Mouse (Mus musculus): Measurements from ENCODE around the gene Herc4. TPM values are rescaled to one million over a fixed set of nuclear protein-coding genes. Genes with fewer than 3 reads are reported as not detected.

Herc4 gene
- total RNA-seq (2021) = 10 to 100 TPM; 43.1 to 49.0 TPM

DNA sequence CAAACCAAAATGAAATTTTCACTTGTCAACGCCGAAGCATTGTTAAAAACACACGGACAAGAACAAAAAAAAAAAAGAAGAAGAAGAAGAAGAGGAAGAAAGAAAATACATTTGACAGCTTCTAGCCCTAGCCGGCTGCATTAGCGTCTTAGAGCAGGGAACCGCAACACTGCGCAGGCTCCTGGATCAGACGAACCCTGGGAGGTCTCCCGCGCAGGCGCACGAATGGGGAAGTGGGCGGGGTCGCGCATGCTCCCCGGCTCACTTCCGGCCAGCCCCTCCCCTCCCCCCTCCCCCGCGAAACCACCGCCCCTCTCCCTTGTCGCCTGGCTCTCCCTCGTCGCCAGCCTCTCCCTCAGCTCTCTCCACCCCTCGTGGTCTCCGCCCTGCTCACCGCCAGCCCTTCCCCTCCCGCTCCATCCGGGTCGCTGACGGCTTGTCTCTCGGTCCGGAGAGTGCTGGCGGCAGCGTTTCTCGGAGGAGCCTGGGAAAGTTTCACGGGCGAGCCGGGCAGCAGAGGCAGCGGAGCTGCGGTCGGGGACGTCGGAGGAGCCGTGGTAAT lies at the start of gene Herc4:
Herc4 (plus strand) TSS at position 318 of the 562 bp plus-strand sequence.
- intact Hi-C loops (cut with DNase I) = loop anchor here (10.0 kb wide), 1 partner anchor 141 kb away; the partner anchor contains the start of genes Dnajc12 and Sirt1

DNA sequence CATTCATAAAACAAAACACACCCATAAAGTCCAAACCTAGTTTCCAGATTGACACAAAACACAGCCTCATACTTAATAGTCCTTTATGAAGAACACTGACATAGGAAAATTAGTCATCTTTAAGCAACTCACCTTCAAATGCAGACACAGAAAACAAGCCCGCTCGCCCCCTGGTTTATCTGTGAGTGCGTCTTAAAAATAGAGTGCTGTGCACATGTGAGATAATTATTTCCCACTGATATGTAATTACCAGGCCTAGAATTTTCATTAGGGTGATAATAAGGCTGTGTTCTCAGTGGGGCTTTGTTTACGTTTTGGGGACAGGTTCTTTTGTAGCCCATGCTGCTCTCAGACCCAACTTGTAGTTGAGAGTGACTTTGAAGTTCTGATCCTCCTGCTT lies 44.6 kb upstream of the Herc4 start:
- DNase-seq (ENCODE audit: low spot score in 2 of 2) = no peak
- intact Hi-C loops (cut with DNase I) = no loop called here

More for the DNA sequence above, at the start of gene Herc4:
- DNase-seq (ENCODE audit: low spot score in 2 of 2) = peak; percentile 92 to 95

DNA sequence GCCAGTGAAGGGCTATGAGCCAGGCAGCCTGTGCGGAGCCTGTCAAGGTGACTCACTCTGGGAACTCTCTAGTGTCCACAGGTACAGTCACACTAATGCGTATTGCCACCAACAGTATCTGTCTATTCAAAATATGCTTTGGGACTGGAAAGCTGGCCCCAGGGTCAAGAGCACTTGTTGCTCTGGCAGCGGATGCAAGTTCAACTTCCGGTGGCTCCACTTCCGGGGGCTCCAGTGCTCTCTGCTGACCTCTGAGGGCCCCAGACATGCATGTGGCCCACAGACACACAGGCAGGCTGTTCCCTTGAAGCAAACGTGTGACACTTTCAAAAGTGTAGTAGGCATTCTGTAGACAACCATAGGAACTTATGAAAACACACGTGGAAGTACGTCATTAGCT lies 42.1 kb upstream of the Herc4 start:
- intact Hi-C loops (cut with DNase I) = no loop called here
- no peak for DNase-seq (ENCODE audit: low spot score in 2 of 2)

DNA sequence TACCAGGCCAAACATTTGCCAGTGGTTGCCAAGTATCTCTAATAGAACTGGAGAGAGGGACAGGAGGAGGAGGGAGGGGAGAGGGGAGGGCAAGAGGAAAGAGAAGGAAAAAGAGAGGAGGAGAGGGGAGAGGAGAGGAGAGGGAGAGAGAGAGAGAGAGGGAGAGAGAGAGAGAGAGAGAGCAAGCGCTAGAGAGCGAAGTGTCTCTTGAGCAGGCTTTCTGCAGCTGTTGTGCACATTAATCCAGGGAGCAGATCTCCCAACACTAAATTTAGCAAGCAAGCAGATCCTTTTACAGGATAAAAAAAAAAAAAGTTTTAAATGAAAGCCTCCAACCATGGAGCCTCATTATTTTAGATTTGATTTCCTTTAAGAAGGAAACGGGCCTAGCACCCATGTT lies 40.6 kb upstream of the Herc4 start:
- intact Hi-C loops (cut with DNase I) = no loop called here
- no peak for DNase-seq (ENCODE audit: low spot score in 2 of 2)

DNA sequence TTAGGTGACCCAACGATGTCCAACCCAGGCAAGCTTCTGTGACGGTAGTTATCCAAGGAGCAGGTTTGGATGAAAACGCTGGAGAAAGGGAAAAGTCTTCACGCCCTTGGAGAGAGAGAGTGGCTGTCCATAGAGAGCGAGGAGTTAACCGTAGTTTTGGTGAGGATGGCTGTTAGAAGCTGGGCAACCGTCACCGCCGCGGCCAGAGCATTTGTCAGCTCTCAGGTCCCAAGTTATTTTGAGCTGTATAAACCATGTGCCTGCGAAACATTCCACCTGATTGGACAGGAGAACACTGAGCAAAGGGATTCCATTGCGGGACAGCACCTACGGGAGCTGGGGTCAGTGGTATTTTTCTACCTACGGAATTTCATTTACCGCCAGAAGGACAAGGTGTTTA lies 39.9 kb upstream of the Herc4 start, which contains the start of gene Mypn:
Mypn (minus strand) TSS at position 225 of the 400 bp plus-strand sequence.
- no peak for DNase-seq (ENCODE audit: low spot score in 2 of 2)
- intact Hi-C loops (cut with DNase I) = no loop called here

DNA sequence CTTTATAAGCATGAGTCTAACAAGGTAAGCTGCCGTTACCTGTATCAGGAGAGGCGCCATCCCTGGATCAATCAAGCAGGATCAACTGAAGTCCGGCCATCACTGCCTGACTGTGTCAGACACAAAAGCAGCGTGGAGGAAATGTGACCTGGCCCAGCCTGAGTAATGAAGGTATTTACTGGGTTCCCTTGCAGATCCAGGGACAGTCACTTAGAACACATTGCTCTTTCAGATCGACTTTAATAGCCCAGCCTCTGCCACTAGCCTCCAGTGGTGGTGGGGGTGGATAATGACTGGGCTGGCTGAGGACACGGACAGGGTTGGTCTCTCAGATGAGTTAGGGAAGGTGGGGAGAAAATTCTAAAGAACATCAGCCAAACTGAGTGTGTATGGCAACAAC lies 34.7 kb upstream of the Herc4 start:
- DNase-seq (ENCODE audit: low spot score in 2 of 2) = no peak
- intact Hi-C loops (cut with DNase I) = no loop called here

DNA sequence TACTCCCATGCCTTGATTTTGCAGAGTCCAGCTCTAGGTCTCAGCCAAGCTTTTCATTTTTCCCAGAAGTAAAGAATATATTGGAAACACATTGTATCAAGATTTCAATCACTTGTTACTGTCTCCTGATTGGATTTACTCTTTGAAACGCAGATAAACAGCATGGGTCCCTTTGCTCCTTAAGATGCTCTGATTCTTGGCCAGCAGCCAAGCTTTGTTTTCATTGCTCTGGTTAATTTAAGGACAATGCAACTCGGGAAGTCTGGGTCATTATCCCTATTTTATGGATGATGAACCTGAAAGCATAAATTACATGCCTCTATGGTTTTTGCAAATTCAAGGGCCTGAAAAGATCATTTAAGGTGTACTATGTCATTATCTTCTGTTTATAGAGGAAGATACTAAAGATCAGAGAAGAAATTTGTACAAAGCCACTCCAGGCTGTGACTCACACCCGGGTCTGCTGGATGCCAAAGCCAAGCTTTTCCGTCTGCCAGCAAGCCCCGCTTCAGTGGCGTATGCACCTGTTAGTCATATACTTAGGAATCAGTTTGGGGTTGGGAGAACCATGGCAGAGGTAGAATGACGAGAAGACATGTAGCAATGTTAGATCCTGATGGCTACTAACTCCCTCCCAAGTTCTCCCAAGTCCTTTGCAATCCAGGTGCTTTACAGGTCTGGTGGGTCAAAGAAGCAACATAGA lies 22.4 kb upstream of the Herc4 start:
- peak in 1 of 2 experiments; percentile 11 for DNase-seq (ENCODE audit: low spot score in 2 of 2)
- intact Hi-C loops (cut with DNase I) = no loop called here

DNA sequence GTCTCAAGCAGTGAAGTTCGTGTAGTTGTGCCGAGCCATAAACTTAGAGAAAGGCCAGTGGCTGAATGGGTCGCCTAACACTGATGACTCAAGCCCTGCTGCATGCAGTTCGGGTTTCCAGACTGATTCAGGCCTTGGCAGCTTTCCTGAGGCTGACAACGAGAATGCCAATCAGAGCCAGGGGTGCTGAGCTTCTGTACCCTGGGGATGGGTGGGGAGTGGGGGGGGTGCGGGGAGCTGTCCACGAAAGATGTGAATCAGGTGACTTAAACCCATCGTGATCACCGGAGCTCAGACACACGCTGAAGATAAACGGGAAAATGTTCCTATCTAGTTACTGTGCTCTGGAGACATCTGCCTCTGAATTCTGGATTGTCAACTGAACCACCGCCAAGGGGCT lies 19.3 kb upstream of the Herc4 start:
- no peak for DNase-seq (ENCODE audit: low spot score in 2 of 2)
- intact Hi-C loops (cut with DNase I) = no loop called here

DNA sequence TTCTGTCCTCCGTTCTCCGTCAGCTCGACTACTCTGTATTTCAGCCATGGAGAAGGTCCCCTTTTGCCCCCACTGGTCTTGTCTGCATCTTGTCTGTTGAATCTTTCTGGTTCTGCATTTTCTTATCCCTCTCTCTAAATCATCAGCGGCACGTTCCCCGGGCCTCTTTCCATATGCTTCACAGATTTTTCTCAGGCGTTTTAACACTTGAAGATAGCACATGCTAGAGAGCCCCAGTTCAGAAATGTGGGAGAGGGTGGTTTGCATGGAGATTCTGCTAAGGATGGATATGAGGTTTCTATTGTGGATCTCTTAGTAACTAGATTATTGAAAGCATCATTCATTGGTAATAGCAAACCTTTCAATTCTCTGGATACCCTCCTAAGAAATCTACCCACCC lies 13.3 kb upstream of the Herc4 start:
- intact Hi-C loops (cut with DNase I) = no loop called here
- DNase-seq (ENCODE audit: low spot score in 2 of 2) = peak in 1 of 2 experiments; percentile 21

DNA sequence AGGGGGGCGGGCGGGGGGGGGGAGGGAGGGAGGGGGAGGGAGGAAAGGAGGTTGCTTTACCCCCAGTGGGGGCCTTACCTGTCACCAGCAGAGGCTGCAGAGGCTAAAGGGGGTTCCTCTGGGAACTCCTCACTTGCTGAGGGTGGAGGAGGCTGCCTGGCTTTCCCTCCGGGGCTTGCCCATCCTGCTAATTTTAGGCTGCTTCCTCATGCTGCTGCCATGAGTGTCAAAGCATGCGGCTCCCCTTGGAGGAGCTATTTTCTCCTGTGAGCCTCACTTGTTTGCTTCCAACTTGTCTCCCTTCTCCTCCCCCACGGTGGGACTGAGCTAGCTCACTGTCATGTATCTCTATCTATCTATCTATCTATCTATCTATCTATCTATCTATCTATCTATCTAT lies 12.8 kb upstream of the Herc4 start:
- intact Hi-C loops (cut with DNase I) = no loop called here
- DNase-seq (ENCODE audit: low spot score in 2 of 2) = peak in 1 of 2 experiments; percentile 28

DNA sequence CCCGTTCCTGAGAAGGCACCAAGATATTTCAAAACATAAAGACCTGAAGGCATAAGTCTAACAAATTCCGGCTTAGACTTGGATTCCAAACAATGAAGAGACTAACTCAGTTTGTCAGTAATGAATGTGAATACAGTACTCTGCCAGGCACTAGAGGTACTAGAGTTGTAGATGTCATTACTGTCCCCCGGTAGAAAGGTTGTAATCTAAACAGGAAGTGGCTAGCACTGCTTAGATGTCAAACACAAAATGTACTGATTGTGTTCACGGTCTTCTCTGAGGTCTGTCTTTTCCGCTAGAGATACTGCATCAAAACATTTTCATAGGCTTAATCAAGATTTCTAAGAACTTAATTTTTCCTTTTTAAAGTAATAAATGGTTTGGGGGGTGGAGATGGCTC lies 12.0 kb upstream of the Herc4 start:
- no peak for DNase-seq (ENCODE audit: low spot score in 2 of 2)
- intact Hi-C loops (cut with DNase I) = no loop called here

DNA sequence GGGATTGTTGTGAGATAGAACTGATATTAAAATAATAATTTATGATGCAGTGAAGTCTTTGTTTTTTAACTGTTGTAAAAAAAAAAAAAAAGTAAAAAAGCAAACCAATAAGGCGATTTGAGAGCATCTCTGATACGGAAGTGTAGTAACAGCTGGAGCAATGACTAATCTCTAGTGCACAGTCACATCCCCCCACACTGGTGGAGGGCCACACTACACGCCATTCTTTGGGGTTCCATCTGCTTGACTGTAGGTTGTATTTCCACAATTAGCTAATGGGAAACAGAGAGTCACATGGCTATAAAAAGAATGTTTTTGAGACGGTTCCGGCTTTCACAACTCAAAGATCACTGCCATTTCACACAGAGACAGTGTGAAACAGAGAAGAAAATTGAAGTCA lies 9.5 kb upstream of the Herc4 start:
- DNase-seq (ENCODE audit: low spot score in 2 of 2) = no peak
- intact Hi-C loops (cut with DNase I) = loop anchor here (2.0 kb wide), 1 partner anchor 77 kb away; no protein-coding TSS in a partner anchor

DNA sequence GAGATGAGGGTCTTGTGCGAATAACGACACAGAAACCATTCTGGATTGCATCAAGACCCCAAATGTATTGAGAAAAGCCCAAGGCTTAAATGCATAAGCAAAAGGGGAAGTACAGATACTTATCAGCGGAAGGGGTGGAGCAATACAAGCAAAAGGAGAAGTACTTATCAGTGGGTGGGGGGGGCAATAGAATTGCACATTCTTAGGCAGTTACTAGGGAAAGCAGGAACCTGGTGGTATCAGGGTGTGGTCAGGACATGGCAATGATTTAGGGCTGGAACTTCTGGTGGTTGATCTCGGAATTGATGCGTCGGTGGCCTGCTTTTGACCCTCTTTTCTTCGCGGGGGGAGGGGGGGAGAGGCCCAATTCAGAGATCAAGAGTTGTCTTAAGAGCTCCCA lies 7.7 kb upstream of the Herc4 start:
- no peak for DNase-seq (ENCODE audit: low spot score in 2 of 2)
- intact Hi-C loops (cut with DNase I) = loop anchor here (2.0 kb wide), 1 partner anchor 79 kb away; no protein-coding TSS in a partner anchor

DNA sequence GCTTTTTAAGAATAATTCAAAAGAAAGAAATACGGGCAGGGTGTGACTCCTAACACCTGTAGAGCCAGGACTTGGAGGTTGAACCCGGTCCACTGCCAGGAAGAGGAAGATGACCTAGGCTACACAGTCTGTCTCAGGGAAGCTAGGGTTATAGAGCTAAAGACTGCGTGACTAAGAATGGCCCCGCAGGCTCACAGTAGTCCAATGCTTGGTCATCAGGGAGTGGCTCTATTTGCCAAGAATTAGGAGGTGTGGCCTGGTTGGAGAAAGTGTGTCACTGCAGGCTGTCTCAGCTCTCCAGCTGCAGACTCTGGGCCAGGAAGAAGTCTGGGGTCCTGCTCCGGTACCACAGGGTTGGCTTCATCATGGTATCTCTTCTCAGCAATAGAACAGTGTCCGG lies 6.9 kb upstream of the Herc4 start:
- intact Hi-C loops (cut with DNase I) = no loop called here
- DNase-seq (ENCODE audit: low spot score in 2 of 2) = no peak

DNA sequence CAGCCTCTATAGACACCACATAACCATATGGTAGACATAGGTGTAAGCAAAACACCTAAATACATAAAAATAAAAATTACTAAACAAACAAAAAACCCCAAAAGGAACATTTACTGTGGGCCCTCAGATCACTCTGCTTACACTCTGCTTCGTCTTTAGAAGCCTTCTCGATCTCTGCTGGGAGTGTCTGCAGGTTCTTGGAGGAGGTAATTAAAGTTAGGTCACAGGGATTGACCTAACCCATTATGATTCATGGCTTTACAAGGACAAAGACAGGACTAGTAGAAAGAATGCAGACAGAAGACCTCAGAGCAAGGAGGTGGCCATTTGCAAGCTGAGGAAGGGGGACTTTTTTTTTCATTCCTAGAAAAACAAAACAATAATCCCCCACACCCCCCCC lies 6.4 kb upstream of the Herc4 start:
- intact Hi-C loops (cut with DNase I) = no loop called here
- DNase-seq (ENCODE audit: low spot score in 2 of 2) = no peak

DNA sequence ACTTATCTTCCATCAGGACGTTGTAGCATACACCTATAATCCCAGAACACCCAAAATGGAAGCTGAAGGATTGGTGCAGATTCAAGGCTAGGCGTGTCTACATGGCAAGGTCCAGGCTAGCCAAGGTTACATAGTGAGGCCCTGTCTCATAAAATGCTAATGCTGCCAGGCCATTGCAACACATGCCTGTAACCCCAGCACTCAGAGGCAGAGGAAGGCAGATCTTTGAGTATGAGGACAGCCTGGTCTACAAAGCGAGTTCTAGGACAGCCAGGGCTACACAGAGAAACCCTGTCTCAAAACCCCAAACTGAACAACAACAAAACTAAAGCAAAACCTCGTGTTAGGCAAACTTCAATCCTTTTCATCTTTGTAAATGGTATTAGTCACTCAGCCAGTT lies 5.5 kb upstream of the Herc4 start:
- intact Hi-C loops (cut with DNase I) = no loop called here
- DNase-seq (ENCODE audit: low spot score in 2 of 2) = no peak

DNA sequence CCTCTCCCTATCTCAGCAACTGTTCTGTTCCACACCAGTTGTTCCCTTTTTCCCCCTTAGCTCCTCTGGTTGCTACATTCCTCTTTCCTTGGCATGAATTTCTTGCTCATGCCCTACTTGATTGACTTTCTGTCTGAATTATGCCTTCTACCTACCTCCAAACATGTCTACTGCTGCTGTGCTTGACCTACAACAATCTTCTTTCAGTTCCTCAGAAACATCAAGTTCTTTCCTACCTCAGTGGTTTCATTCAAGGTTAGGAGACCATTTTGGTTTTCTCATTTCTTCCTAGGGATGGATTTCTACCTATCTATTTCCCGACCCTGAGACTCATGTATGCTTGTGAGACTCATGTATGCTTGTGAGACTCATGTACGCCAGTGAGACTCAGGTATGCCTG lies 3.8 kb upstream of the Herc4 start:
- intact Hi-C loops (cut with DNase I) = loop anchor here (10.0 kb wide), 1 partner anchor 145 kb away; the partner anchor contains the start of genes Dnajc12 and Sirt1
- no peak for DNase-seq (ENCODE audit: low spot score in 2 of 2)

DNA sequence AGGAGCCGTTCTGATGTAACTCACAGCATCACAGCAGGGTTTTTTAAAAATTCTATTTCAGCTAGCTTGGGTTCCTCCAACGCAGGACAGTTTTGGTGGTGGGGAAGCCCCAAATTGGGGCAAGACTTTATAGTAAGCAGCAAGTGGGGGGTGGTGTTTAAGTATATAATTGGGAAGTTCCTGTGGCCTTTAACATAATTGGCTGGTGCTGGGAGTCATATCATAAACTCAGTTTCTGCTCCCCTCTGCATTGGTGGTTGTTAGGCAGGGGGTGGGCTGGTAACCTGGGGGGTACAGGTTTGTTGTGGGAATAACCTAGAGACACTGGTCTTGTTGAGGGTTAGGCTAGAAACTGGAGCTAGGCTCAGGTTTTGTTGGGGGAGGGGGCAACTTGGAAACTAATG lies 2.7 kb upstream of the Herc4 start:
- intact Hi-C loops (cut with DNase I) = loop anchor here (10.0 kb wide), 1 partner anchor 144 kb away; the partner anchor contains the start of genes Dnajc12 and Sirt1
- no peak for DNase-seq (ENCODE audit: low spot score in 2 of 2)

DNA sequence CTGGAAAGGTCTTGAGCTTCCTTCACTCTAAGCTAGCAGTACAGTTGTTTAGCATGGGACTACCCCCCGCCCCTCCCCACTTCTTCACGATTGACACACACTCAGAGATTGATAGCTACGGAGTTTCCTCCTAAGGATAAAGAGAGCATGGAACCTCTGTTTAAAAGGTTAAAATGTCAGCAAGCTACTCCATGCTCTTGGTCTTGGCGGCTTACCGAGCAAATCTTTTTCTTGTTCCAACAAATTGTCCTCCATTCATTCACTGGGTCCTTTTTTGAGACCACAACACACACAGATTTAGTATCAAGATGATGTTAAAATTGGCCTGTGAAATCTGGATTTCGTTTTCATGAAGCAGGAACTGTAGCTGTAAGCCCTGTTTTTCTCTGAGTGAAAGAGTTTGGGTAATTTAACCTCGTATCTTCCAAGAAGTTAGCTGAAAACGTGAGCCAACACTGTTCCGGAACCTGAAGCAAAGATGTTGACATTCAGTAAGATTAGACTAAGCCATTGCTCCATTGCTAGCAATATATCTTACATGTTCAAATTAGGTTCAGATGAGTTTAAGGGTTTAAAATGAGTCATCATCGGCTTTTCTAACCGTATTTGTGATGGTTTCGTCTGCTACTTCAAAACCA lies 693 bp upstream of the Herc4 start:
- intact Hi-C loops (cut with DNase I) = loop anchor here (10.0 kb wide), 1 partner anchor 142 kb away; the partner anchor contains the start of genes Dnajc12 and Sirt1
- no peak for DNase-seq (ENCODE audit: low spot score in 2 of 2)

DNA sequence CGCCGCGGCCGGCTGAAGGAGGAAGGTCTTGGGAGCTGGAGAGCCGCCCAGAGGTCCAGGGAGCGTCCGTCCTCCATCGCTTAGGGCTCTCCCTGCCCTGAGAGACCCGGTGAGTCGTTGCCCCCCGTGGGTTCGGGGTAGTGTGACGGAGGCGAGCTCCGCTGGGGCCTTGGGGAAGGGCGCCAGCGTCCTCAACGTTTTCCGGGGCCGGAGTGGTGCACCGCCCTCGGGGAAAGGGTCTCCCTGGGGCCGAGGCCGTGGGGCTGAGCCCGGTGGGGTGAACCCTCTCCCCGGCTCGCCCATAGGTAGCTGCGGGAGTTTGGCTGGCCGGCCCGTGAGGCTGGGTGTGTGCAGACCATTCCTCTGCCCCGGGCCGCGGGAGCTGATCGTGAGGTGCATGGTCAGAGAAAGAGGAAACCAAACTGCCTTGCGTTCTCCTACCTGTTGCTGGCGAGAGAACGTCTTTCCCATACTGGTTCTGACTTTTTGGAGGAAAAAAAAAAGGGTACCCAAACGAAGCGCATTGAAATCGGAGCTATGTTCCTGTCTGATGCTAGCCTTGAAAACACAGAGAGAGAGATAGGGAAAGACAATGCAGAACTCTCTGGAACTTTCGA lies 553 bp downstream of the Herc4 start:
- intact Hi-C loops (cut with DNase I) = loop anchor here (10.0 kb wide), 1 partner anchor 141 kb away; the partner anchor contains the start of genes Dnajc12 and Sirt1
- DNase-seq (ENCODE audit: low spot score in 2 of 2) = peak in 1 of 2 experiments; percentile 39
